Mouse (Mus musculus) forebrain, embryonic 15.5 days (tissue): ENCODE data around the gene Arhgef28. TPM values are rescaled to one million over a fixed set of nuclear protein-coding genes. Genes with fewer than 3 reads are reported as not detected.

Experiments
- ATAC-seq: fragments of 200-750 bp; cut with Nextera tagmentation; replicated peaks from 2 replicates; pipeline ENCODE4 v1.8.0; 2017; ENCODE audit warnings: mild to moderate bottlenecking, moderate TSS enrichment, moderate library complexity
- H3K27ac ChIP-seq: fragments of 300-500 bp; sonication (generic); replicated peaks from 2 replicates; pipeline ENCODE4 v1.5.1; 2015; ENCODE audit warnings: mild to moderate bottlenecking, inconsistent platforms
- H3K27me3 ChIP-seq: fragments of 300-500 bp; sonication (generic); 2 replicates; pipeline ENCODE4 v1.6.1; 2015; ENCODE audit warnings: inconsistent platforms
- H3K36me3 ChIP-seq: fragments of 300-500 bp; sonication (generic); 2 replicates; pipeline ENCODE4 v1.6.1; 2015; ENCODE audit warnings: mild to moderate bottlenecking, inconsistent platforms
- H3K4me1 ChIP-seq: fragments of 300-500 bp; sonication (generic); 2 replicates; pipeline ENCODE4 v1.6.1; 2015; ENCODE audit warnings: inconsistent platforms
- H3K4me2 ChIP-seq: fragments of 300-500 bp; sonication (generic); replicated peaks from 2 replicates; pipeline ENCODE4 v1.6.1; 2015; ENCODE audit warnings: mild to moderate bottlenecking, inconsistent platforms
- H3K4me3 ChIP-seq: fragments of 300-500 bp; sonication (generic); 2 replicates; pipeline ENCODE4 v1.5.1; 2015; ENCODE audit warnings: mild to moderate bottlenecking, inconsistent platforms
- H3K9ac ChIP-seq: fragments of 300-500 bp; sonication (generic); replicated peaks from 2 replicates; pipeline ENCODE4 v1.6.1; 2015; ENCODE audit warnings: mild to moderate bottlenecking, inconsistent platforms
- H3K9me3 ChIP-seq: fragments of 300-500 bp; sonication (generic); 2 replicates; pipeline ENCODE4 v1.6.1; 2016; ENCODE audit warnings: inconsistent platforms
- WGBS: fragments of 180-500 bp; shearing (Covaris S2); methylation state at CpG from one replicate; pipeline ENCODE4 v1.1.7; 2015; ENCODE audit warnings: mixed read lengths; 5-methylcytosine and 5-hydroxymethylcytosine counted together
- polyA plus RNA-seq: library from polyadenylated mRNA; unstranded; fragments of >200 nt; fragmentation: Nextera tagmentation; extraction: Ambion mirVana; gene quantifications from 2 replicates; pipeline ENCODE4 v1.2.1, GENCODE M21; 2015

Arhgef28 gene
- polyA plus RNA-seq, 1 experiment from 2014 or later = 15.7 TPM

DNA sequence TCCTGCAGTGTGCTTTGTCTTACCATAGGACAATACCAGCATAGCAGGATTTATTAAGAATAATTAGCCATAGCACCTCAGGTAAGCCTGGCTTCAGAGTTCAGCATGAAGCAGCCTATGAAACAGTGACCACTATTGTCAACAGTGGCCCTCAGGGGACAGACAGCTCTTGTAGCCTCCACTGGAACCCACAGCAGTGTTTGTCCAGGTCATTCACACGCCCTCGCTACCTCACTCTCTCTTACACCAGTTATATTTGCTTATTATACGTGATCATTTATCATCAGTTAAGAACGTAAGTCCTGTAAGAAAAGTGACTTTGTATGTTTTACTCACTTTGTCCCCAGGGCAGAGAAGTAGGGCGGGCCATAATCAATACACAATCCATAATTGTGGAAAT lies 203.6 kb downstream of the Arhgef28 start:
- no peaks in the 10 kb centered on the region for H3K4me1 ChIP-seq
- no peak overlapping the region for H3K9ac ChIP-seq
- H3K4me3 ChIP-seq = no peak overlapping the region
- ATAC-seq = no peak
- no peak overlapping the region for H3K4me2 ChIP-seq
- WGBS = 90% methylated on average over 5 of the region's 5 CpGs
- no peaks in the 10 kb centered on the region for H3K36me3 ChIP-seq
- H3K27me3 ChIP-seq = no peaks in the 10 kb centered on the region
- no peak overlapping the region for H3K27ac ChIP-seq
- no peaks in the 10 kb centered on the region for H3K9me3 ChIP-seq

DNA sequence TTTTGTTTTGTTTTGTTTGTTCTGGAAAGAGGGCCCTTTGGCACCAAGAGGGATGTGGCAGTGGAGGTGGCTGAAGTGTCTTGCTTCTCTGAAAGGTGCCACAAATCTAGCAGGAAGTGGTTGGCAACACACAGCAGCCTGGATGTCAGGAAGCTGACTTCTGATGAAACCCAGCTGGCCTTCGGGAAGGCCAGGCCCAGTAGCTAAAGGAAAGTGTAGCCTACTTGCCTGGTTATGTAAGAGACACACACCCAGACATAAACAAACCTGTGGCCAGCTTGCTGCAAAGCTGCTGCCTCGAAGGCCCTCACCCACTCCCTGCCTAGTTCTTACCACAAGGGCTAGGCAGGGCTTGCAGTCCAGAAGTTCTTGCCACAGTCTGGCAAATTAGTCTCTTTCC lies 204.1 kb downstream of the Arhgef28 start:
- Histone ChIP-seq H3K4me2 (no peak overlapping the region), H3K4me3 (no peak overlapping the region), H3K9me3 (no peaks in the 10 kb centered on the region), H3K9ac (no peak overlapping the region), H3K36me3 (no peaks in the 10 kb centered on the region), H3K4me1 (no peaks in the 10 kb centered on the region), H3K27me3 (no peaks in the 10 kb centered on the region), H3K27ac (no peak overlapping the region)
- 88% methylated on average over 2 of the region's 2 CpGs for WGBS
- no peak for ATAC-seq

DNA sequence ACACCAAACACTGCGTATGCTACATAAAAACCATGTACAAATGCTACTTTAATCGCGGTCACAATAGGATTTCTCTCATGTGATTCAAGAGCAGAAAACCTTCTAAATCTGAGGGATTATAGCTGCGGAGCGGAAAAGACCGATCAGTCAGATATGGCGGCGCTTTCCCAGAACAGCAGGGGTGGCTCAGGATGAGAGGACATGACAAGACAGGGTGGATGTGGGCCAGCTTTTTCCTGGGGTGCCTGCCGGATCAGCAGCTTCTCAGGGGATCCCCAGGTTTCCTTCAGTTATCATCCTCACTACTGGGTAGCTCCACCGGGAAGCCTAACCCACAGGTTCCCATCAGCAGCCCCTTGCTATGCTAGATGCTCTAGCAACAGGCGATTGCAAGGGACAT lies 204.5 kb downstream of the Arhgef28 start:
- 82% methylated on average over 11 of the region's 11 CpGs for WGBS
- H3K27ac ChIP-seq = no peak overlapping the region
- H3K4me1 ChIP-seq = no peaks in the 10 kb centered on the region
- H3K27me3 ChIP-seq = no peaks in the 10 kb centered on the region
- H3K4me3 ChIP-seq = no peak overlapping the region
- H3K9ac ChIP-seq = no peak overlapping the region
- H3K4me2 ChIP-seq = no peak overlapping the region
- no peaks in the 10 kb centered on the region for H3K36me3 ChIP-seq
- H3K9me3 ChIP-seq = no peaks in the 10 kb centered on the region
- no peak for ATAC-seq

DNA sequence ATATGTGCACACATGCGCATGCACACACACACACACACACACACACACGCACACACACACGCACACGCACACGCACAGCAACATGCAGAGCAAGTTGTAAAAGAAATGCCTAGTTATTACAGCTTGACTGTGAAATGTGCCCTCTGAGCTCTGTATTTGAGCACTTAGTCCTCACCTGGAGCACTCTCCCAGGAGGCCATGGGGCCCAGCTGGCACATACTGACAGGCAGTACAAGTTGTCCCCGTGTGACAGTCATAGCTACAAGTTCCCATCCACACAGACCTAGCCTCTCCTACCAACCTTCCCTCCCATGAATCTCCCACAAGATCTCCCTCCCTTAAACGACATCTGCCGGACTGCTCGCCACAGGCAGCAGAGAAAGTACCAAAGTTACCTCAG lies 205.4 kb downstream of the Arhgef28 start:
- WGBS = 93% methylated on average over 9 of the region's 9 CpGs
- no peaks in the 10 kb centered on the region for H3K36me3 ChIP-seq
- H3K9me3 ChIP-seq = no peaks in the 10 kb centered on the region
- no peak overlapping the region for H3K4me3 ChIP-seq
- H3K4me1 ChIP-seq = no peaks in the 10 kb centered on the region
- no peak overlapping the region for H3K4me2 ChIP-seq
- no peak overlapping the region for H3K9ac ChIP-seq
- H3K27me3 ChIP-seq = no peaks in the 10 kb centered on the region
- no peak for ATAC-seq
- H3K27ac ChIP-seq = no peak overlapping the region

DNA sequence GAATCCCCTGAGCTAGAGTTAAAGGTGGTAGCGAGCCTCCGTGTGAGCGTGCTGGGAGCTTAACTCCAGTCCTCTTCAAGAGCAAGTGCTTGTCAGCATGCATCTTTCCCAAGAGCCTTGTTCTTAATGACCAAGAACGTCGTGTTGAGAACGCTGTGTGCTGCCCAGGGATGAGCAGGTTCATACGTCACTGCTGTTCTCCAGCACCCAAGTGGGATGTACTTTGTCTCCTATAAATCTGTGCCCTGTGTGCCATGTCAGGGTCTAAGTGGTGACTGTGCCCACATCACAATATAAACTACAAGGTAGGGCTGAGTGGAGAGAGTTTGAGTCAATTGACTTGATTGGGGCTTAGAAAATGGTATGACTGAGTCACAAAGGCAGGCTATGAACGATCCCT lies 207.1 kb downstream of the Arhgef28 start:
- WGBS = 79% methylated on average over 8 of the region's 8 CpGs
- no peak overlapping the region for H3K4me2 ChIP-seq
- no peaks in the 10 kb centered on the region for H3K27me3 ChIP-seq

DNA sequence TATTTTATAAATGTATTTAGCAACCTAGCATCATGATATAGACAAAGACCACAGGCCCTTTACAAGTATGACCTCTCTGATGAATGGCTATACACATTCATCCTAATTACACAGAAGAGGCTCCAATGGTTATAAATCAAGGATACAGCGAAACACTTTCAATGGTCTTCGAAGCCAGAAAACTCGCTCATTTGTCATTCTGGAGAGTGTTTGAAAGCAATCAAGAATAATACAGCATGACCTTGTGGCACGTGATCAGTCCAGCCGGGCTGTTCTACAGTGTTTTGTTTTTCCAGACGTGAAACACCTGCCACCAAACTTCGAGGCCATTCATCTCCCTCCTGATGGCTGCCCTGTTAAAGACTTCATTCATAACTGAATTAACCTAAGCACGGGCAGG lies 207.7 kb downstream of the Arhgef28 start:
- Histone ChIP-seq H3K27ac (no peak overlapping the region), H3K27me3 (no peaks in the 10 kb centered on the region), H3K36me3 (no peaks in the 10 kb centered on the region), H3K9me3 (no peaks in the 10 kb centered on the region), H3K4me2 (no peak overlapping the region), H3K4me3 (no peak overlapping the region), H3K9ac (no peak overlapping the region), H3K4me1 (no peaks in the 10 kb centered on the region)
- WGBS = 26% methylated on average over 8 of the region's 8 CpGs
- no peak for ATAC-seq

More for the DNA sequence above, 207.1 kb downstream of the Arhgef28 start:
- Histone ChIP-seq H3K4me3 (no peak overlapping the region), H3K27ac (no peak overlapping the region), H3K4me1 (no peaks in the 10 kb centered on the region), H3K36me3 (no peaks in the 10 kb centered on the region), H3K9ac (no peak overlapping the region), H3K9me3 (no peaks in the 10 kb centered on the region)
- ATAC-seq = no peak

DNA sequence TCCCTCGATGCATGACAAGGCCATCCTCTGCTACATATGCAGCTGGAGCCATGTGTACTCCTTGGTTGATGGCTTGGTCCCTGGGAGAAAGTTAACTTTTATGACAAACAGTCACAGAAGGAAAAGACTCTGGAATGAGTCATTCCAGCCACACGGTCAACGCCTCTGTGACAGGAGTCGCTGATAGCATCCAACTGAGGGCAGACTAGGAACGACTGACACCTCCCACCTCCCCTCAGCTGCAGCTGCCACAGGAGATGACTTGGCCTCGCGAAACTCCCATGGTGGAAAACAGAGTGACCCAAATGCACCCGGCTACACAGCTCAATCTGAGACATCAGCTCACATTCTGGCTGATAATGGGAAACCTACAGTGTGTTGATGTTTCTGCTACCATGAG lies 215.3 kb downstream of the Arhgef28 start:
- Histone ChIP-seq H3K4me2 (no peak overlapping the region), H3K4me1 (no peaks in the 10 kb centered on the region), H3K27me3 (no peaks in the 10 kb centered on the region), H3K9me3 (no peaks in the 10 kb centered on the region), H3K36me3 (no peaks in the 10 kb centered on the region), H3K4me3 (no peak overlapping the region), H3K27ac (no peak overlapping the region), H3K9ac (no peak overlapping the region)
- no peak for ATAC-seq
- 82% methylated on average over 8 of the region's 8 CpGs for WGBS

DNA sequence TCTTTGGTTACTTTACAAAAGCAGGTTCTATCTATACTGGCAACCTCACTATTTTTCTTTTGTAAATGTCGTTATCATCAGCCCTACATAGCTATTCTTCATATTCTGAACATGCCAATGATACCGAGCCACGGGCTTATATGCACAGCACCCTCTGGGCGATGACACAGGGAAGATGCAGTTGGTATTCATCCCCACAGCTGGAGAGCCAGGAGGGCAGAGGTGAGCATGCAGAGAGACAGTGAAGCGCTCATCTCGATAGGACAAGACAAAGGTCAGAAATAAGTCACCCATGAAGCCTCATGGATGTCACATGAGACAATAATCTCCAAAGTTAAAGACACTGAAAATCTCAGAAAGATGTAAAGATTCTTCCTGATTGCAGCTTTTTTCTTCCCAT lies 217.4 kb downstream of the Arhgef28 start:
- no peaks in the 10 kb centered on the region for H3K36me3 ChIP-seq
- no peak overlapping the region for H3K4me2 ChIP-seq
- H3K4me3 ChIP-seq = no peak overlapping the region
- no peak for ATAC-seq
- no peak overlapping the region for H3K9ac ChIP-seq
- H3K4me1 ChIP-seq = no peaks in the 10 kb centered on the region
- no peaks in the 10 kb centered on the region for H3K27me3 ChIP-seq
- no peaks in the 10 kb centered on the region for H3K9me3 ChIP-seq
- no peak overlapping the region for H3K27ac ChIP-seq
- whole genome bisulfite sequencing = 94% methylated on average over 6 of the region's 6 CpGs

DNA sequence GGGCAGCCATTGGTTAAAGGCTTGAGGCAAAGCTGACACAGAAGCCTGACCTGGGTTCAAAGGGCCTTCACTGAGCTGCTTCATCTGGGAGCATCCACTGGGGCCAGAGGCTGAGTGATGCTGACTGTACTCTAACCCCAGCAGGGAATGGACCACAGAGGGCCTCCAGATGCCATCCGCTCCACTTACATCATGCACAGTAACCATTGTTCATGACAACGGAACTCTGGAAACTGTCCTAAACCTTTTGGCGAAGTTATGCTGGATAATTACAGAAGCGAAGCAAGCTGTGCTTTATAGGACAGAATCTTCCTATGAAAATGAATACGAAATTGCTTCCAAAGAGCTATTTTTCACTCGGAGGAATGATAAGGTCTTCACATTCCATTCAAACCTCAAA lies 219.5 kb downstream of the Arhgef28 start:
- Histone ChIP-seq H3K27ac (no peak overlapping the region), H3K36me3 (no peaks in the 10 kb centered on the region), H3K9ac (no peak overlapping the region), H3K4me2 (no peak overlapping the region), H3K9me3 (no peaks in the 10 kb centered on the region), H3K27me3 (no peaks in the 10 kb centered on the region), H3K4me1 (0 out of 2 replicates have a peak, but pooled peaks cover 2% of the 10 kb centered on the region), H3K4me3 (no peak overlapping the region)
- 85% methylated on average over 6 of the region's 6 CpGs for WGBS
- ATAC-seq = no peak

DNA sequence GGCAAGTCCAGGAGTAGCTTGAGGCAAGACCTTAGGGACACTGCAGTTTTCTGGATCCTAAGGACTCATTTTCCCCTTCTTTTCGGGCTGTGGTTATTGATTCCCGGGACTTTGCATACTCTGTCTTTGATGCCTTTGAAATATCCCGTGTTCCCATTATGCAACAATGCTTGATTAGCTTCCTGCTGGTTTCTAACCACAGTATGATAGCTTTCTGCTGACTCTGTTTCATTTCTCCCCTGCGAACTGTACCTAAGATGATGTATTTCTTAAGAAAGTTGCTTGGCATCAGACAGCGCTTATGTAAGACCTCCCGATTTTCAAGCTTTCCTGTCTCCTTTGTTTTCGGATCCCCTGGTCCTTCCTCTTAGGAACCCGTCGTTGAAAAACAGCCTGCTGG lies 229.1 kb downstream of the Arhgef28 start:
- Histone ChIP-seq H3K4me2 (no peak overlapping the region), H3K36me3 (no peaks in the 10 kb centered on the region), H3K9me3 (no peaks in the 10 kb centered on the region), H3K4me1 (0 out of 2 replicates have a peak, but pooled peaks cover 4% of the 10 kb centered on the region), H3K9ac (no peak overlapping the region), H3K4me3 (no peak overlapping the region), H3K27me3 (no peaks in the 10 kb centered on the region), H3K27ac (no peak overlapping the region)
- WGBS = 78% methylated on average over 9 of the region's 9 CpGs
- no peak for ATAC-seq

DNA sequence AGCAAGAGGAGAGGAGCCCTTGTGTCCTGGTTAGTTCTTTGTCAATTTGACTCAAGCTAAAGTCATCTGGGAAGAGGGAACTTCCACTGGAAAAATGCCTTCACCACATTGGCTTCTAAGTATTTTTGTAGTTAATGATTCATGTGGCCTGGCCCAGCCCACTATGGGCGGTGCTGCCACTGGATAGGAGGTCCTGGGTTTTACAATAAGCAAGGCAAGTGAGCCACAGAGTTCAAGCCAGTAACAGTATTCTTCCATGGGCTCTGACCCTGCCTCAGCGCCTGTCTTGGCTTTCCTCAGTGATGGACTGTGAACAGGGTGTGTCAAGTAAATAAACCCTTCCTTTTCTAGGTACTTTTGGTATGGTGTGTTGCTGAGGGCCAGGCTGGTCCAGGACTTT lies 229.6 kb downstream of the Arhgef28 start:
- H3K27me3 ChIP-seq = no peaks in the 10 kb centered on the region
- H3K4me3 ChIP-seq = no peak overlapping the region
- H3K27ac ChIP-seq = no peak overlapping the region
- H3K4me1 ChIP-seq = 0 out of 2 replicates have a peak, but pooled peaks cover under 1% of the 10 kb centered on the region
- ATAC-seq = no peak
- H3K4me2 ChIP-seq = no peak overlapping the region
- no peak overlapping the region for H3K9ac ChIP-seq
- no peaks in the 10 kb centered on the region for H3K9me3 ChIP-seq
- 87% methylated on average over 2 of the region's 2 CpGs for WGBS
- H3K36me3 ChIP-seq = no peaks in the 10 kb centered on the region

DNA sequence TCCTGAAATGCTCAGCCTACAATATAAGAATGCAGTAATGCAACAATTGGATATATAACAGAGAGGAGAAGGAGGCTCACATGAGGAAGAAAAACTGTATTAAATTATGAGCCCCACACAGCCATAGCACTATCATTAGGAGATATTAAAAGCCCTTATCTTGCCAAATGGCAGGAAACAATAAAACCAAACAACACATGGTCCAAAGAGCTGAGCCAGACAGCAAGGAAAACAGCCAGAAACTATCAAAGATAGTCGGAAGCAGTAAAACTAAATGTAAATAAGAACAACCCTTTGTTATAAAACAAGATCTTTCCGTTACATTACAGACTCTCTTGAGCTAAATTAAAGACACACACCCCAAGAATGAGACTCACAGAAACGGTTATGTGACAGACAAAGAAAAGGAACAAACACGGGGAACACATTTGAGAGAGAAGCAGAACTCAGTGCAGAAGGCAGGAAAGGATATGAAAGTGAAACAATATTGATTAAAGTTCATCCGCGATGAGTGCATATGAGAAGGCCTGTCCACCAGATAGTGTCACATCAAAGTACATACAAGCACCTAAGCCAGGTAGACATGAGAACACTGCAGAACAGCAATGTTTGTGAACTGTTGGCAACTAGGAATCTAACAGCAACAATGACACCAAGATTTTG lies 231.6 kb downstream of the Arhgef28 start:
- WGBS = 79% methylated on average over 6 of the region's 6 CpGs
- ATAC-seq = no peak
- H3K27ac ChIP-seq = no peak overlapping the region
- no peak overlapping the region for H3K4me2 ChIP-seq
- H3K36me3 ChIP-seq = no peaks in the 10 kb centered on the region
- H3K4me1 ChIP-seq = no peaks in the 10 kb centered on the region
- H3K4me3 ChIP-seq = no peak overlapping the region
- no peak overlapping the region for H3K9ac ChIP-seq
- no peaks in the 10 kb centered on the region for H3K27me3 ChIP-seq
- H3K9me3 ChIP-seq = no peaks in the 10 kb centered on the region

DNA sequence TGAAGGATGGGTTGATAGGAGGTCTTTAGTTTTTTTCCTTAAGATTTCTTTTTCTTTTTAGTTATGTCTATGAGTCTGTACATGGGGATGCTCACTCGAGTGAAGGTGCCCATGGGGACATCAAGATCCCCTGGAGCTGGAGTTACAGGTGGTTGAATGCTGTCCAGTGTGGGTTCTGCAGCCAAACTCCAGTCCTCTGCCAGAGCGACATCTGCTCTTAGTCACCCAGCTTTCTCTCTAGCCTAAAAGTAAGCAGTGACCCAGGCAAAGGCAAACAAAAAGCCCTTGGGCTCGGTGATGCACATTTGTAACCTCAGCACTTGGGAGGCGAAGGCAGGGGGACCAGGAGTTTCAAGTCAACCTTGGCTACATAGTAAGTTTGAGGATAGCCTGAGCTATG lies 232.3 kb downstream of the Arhgef28 start:
- no peak for ATAC-seq
- Histone ChIP-seq H3K36me3 (no peaks in the 10 kb centered on the region), H3K27ac (no peak overlapping the region), H3K27me3 (no peaks in the 10 kb centered on the region), H3K4me3 (no peak overlapping the region), H3K9ac (no peak overlapping the region), H3K4me2 (no peak overlapping the region), H3K9me3 (no peaks in the 10 kb centered on the region), H3K4me1 (no peaks in the 10 kb centered on the region)
- 82% methylated on average over 4 of the region's 4 CpGs for WGBS
